Mouse (Mus musculus) lung, adult 18-20 months (tissue): ENCODE data around the gene Mdga1.

Source experiments
- DNase-seq, 2 experiments: peaks; one replicate each; pipeline ENCODE4 v3.0.0; 2022; ENCODE audit warnings: mixed read lengths in 2 of 2

The Mdga1 gene

DNA sequence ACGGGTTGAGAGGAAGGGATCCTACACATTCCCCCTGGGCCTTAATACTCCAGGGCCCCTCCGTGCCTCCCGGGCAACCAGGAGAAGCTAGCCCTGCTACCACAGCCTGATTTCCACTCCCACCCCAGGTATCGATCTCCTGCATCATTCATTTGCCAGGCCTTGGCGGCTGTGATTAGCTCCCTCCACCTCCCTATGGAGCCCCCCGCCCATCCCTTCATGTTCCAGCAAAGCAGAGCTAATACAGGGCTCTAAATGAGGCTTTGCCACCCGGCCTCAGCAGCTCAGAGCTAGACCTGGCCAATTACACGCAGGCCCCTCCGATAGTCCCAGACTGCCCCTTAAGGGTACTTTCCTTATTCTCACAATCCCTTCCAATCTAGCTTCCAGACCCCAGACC lies 86.5 kb downstream of the Mdga1 start:
- DNase-seq: no peak

DNA sequence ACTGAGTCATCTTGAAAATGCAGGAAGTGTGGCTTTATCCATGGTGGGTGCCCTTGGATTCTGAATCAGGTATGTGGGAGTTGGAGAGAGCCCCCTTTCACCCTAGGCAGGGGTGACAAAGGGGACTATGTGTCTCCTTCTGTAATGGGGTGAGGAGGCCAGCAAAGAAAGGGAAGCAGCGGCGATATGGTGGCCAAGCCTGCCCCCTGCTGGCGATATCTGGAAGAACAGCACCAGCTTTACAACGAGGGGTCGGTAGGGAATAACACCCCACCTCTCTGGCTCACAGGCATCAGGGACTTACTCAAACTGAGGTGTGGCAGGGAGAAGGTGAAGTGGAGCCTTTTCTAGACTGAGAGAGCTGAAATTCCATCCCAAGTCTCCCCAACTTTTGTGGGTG lies 87.0 kb downstream of the Mdga1 start:
- peak; percentile 21 to 29 for DNase-seq

DNA sequence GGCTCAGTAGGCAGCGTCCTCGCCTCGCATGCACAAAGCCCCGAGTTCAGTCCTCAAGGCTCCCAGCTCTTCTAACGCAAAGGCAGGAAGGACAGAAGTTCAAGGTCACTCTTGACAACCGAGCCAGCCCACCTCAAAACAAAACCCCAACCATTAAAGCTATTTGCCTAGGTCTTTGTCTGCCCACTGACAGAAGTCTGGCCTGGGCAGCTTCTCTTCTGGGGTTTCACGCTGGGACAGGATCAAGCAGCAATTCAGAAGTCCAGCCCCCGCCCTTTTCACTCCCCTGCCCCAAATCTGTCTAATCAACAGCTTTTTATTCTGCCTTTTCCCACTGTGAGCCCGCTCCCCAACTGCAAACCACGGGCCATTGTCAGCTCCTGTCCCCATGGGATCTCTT lies 89.6 kb downstream of the Mdga1 start:
- DNase-seq: no peak

GRCm38 (mm10) chr17:29878990-29879389 lies 90.9 kb downstream of the Mdga1 start:
- peak in 1 of 2 experiments; percentile 19 for DNase-seq

DNA sequence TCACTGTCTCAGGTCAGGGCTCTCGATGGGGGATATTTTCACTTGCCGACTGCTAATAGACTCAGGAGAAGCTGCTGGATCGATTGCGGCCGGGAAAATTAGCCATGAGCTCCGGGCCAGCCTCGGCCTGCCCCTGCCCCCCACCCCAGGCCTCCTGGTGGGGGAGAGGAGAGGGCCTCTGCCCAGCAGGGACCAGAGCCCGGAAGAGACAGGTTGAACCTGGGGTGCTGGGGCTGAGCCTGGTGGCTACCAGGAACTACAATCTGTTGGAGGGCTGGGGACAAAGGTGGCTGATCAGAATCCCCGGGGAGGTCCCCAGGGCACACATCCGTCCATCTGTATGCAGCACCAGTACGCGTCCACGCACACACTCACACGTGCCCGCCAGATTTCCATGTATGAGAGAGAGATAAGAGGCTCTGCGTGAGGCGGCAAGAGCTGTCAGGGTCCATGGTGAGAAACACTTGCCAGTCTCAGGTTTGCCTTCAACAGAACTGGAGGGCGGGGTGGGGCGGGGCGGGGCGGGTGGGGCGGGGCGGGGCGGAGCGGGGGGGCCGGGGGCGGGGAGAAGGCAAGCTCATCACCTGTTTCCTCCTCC lies 95.7 kb downstream of the Mdga1 start:
- no peak for DNase-seq

DNA sequence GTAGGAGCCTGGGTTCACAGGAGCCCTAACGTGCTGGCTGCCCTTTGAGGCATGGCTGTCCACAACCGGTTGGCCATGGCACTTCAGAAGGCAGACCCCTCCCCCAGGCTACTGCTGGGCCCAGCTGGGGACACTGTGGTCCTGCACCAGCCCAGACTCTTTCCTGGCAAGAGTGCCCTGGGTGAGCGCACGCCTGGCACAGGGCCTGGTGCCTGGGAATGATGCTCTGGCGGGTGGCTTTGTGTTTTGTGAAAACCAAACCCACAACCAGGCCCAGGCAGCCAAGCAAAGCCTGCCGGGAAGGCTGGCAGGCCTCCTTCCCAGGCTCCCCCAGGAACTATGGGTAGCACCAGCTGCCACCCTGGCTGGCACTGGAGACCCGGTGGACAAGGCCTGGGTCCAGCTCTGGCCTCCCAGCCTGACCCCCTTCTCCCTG lies 96.3 kb downstream of the Mdga1 start:
- no peak for DNase-seq

GRCm38 (mm10) chr17:29870316-29870715 lies 99.6 kb downstream of the Mdga1 start:
- no peak for DNase-seq

GRCm38 (mm10) chr17:29865914-29866313 lies 104.0 kb downstream of the Mdga1 start:
- no peak for DNase-seq

DNA sequence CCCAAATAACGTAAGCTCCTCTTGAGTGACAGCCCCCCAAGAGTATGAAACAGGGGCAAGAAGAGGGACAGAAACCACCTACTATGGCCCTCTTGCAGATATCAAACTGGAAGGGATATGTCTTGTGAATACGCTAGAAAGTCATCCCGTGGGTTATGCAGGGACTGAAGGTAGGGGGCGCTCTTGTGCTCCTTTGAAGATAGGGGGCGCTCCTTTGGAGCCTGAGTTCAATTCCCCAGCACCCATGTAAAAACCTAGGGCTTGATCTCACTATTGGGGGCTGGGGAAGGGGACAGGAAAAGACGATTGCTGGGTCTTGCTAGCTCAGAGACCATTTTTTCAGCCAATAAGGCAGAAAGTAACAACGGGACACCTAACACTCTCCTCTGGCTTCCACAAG lies 105.4 kb downstream of the Mdga1 start:
- no peak for DNase-seq

DNA sequence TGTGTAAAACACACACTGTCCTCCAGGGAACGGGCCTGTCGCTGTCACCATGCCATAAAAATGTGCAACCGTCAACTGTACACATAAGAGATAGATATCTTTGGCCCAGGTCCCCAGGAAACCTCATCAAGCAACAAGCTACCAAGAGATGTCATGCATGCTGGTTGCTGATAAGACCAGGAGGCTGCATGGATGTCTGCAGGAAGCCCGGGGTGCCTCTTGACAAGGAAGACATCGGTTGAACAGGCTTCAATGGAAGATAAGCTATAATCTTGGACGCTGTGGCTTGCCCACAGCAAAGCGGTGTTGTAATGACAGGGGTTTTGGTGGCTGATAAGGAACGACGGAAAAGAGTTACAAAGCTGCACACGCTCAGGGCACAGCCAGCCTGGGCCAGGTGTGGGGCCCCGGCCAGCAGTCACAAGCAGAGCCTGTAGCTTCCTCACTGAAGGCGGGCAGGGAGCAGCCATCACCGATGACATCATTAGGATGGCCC lies 110.1 kb downstream of the Mdga1 start:
- no peak for DNase-seq

DNA sequence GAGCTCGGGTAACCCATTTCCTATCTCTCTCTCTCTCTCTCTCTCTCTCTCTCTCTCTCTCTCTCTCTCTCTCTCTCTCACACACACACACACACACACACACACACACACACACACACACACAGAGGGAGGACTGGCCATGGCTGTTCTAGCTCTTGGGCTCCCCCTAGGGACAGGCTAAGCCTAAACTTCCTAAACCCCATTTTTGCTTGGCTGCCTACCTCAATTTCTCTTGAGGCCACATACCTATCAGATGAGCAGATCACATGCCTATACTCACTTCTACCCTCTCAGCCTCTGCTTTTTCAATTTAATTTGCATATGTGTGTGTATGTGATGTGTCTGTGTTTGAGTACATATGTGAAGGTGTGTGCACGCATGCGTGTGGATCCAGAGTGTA lies 111.1 kb downstream of the Mdga1 start:
- DNase-seq: no peak

DNA sequence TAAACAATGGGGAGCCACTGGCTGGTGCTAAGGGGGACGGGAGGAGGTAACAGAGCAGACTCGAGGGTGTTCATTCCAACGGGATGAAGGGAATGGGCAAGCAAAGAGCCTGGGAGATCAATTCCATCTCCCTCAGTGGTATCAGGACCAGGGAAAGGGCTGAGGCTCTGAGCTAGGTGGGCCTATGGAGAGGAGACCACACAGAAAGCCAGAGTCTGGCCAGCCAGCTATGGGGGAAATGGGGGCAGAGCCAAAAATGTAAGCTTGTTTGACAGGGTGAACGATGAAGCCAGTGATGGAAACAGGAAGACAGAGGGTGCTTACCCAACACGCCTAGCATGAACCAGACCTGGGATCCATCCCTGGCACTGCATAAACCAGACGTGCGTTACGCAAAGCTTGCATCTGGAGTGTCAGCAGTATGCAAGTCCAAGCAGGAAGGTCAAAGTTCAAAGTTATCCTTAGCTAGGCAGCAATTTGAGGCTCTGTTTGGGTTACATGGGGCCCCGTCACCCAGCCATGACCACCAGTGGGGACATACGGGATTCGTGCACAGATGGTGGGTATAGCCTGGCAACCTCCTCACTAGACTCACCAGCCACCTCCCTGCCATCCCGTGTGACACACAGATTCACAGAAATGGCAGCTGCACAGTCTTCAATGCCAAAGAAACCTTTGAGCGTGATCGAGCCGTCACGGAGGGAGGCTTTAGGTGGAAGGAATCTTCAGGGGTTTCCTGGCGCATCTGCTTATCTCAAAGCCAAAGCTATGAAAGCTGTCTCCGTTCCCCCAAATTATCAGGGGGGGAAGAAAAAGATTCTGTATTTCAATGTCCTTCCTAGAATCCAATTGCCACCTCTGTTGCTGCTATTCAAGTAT lies 113.9 kb downstream of the Mdga1 start:
- DNase-seq: peak; percentile 14 to 38

- no peak for DNase-seq
Measured at GRCm38 (mm10) chr17:29854835-29855234, 115.1 kb downstream of the Mdga1 start.

DNA sequence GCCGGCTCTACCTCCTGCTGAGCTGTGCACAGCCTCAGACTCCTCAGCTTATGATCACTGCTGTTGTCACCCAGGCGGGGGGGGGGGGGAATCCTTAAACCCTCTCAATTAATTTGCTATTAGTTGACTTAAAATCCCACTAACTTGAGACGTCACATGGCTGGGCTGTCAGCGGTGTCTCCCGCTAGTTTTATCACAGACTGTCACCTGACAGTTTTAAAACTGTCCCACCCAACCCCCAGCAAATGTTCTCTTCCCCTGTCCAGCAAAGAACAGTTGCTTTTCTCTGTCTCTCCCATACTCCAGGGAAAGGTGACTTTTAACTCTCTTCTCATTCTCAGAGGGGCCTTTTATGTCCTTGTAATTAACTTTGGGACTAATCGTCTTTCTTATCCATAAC lies 115.5 kb downstream of the Mdga1 start:
- DNase-seq: no peak

DNA sequence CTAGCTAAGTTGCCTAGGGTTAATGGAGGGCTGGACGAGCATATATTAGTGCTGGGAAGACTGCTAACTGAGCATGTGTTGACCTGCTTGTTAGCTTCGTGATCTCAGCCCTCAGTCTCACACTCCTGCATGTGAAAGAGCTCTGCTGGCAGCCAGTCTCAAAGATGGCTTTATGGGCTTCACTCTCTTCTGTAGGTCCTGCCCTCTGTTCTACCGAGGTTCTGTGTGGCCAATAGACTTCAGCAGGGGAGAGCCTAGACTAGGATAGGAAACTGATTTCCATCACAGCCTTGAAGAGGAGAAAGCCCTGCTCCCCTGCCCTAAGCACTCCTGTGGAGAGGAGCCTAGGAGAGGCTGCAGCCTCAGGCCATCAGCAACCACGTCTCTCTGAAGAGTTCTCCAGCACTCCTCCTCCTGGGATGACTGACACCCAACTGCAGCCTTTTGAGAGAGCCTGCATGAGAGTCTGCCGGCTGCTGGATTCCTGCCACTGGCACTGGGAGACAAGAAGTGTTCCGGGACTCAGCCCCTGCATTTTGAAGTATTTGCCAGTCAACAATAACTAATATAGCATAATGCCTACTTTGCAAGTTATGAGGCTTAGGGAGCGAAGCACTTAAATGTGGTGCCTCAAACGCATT lies 116.9 kb downstream of the Mdga1 start:
- DNase-seq: peak in 1 of 2 experiments; percentile 19

- DNase-seq: no peak
Measured at GRCm38 (mm10) chr17:29849436-29849797, 120.5 kb downstream of the Mdga1 start.

GRCm38 (mm10) chr17:29848793-29849435 lies 121.0 kb downstream of the Mdga1 start:
- peak; percentile 49 to 52 for DNase-seq

GRCm38 (mm10) chr17:29847291-29847690 lies 122.6 kb downstream of the Mdga1 start:
- DNase-seq: peak; percentile 13 to 39

DNA sequence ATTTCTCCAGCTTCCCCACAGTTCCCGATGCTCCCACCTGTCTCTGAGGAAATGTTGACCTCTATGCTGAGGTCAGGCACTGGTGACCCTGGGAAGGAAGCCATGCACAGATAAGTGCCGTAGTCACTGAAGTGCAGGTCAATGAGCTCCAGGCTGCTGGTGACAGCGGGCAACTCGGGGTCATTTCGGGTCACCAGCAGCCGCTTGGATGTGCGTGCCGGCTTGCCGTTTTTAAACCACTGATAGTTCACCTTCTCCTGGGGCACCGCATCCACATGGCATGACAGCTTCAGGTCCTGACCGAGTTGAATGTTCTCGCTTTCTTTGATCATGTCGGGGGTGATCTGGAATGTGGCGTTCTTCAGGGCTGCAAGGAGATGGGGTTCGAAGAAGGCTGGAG lies 123.6 kb downstream of the Mdga1 start:
- DNase-seq: no peak

DNA sequence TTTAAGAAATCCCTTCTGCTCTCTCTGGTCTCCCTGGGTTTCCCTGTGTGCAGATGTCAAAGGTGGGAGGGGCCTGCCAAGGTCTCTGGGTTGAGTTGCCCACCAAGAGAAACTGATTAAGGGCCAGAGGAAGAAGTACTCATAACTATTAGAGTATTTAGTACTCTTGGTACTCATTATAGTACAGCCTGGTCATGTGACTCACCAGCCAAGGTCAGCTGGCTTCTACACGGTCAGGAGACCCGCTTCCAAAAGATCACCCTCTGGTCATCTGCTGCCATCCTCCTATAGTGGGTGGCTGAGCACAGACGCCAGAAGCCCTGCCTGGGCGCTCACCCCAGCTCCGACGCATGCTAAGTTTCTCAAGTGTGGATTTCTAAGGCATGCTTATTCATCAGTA lies 124.9 kb downstream of the Mdga1 start:
- DNase-seq: no peak

DNA sequence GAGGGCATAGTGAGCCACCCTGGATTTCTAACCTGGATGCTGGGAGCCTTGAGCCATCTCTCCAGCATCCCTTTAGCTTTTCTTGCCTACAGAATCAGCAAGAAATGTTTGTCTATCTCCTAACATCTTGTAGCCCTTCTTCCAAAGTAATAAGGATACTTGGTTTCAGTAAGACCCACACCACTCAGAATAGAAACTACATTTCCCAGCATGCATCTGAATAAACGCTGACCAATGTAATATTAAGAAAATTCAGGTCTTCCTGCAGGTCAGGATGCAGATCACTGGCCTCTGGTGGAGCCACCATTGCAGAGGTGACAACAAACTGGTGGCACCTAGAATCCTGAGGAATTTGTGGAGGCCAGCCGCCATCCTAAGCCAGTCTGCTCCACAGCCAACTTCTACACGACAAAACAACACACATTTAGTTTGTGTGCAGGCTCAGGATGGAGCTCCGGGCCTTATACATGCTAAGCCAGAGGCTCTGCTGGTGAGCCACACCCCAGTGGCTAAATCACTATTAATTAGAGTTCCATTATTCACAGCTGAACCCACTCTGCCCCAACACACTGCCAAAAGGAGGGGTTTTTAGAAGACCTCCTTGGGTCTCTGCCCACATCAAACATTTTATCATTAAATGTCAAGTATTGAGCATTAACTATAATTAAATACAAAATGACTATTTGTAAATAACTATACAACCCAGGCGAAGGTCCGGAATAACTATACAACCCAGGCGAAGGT lies 126.3 kb downstream of the Mdga1 start:
- DNase-seq: no peak
